Mouse (Mus musculus): ENCODE data around the gene Disp1.

- TF ChIP-seq POLR2AphosphoS5 (IDR thresholded peaks at IDR 0.05; ENCODE audit: insufficient replicate concordance, low read depth, low read length) (no peak), CTCF (IDR thresholded peaks at IDR 0.05; ENCODE audit: low read depth, low read length) (no peak), TAL1 (conservative IDR thresholded peaks at IDR 0.05; ENCODE audit: low read depth, low read length) (no peak), GATA1 (IDR thresholded peaks at IDR 0.05; ENCODE audit: borderline replicate concordance, low read length) (no peak), GATA2 (IDR thresholded peaks at IDR 0.05; ENCODE audit: borderline replicate concordance, low read depth, low read length) (no peak)
These were observed 61.1 kb downstream of the Disp1 start for GRCm38 (mm10) chr1:183160188-183160587.

All from G1E (cell line).